Mouse (Mus musculus) lung, postnatal 0 days (tissue): ENCODE measurements around the gene Plekhh1. TPM values are rescaled to one million over a fixed set of nuclear protein-coding genes. Genes with fewer than 3 reads are reported as not detected.

ENCODE experiments used
- ATAC-seq: fragments of 200-750 bp; cut with Nextera tagmentation; 2 replicates; pipeline ENCODE4 v1.8.0; 2017; ENCODE audit warnings: moderate library complexity
- DNase-seq: peaks from one replicate; pipeline ENCODE4 v3.0.0-alpha.2; 2016; ENCODE audit warnings: low spot score
- H3K27ac ChIP-seq: fragments of 300-500 bp; sonication (generic); 2 replicates; pipeline ENCODE4 v1.5.1; 2014; ENCODE audit warnings: antibody characterized with exemption, mild to moderate bottlenecking, low read length, mixed read lengths
- H3K27me3 ChIP-seq: fragments of 300-500 bp; sonication (generic); replicated peaks from 2 replicates; pipeline ENCODE4 v1.6.1; 2014; ENCODE audit warnings: low read length, mixed read lengths; ENCODE audit not compliant: insufficient read depth
- H3K36me3 ChIP-seq: fragments of 300-500 bp; sonication (generic); 2 replicates; pipeline ENCODE4 v1.6.1; 2014; ENCODE audit warnings: low read length, mixed read lengths; ENCODE audit not compliant: insufficient read depth
- H3K4me1 ChIP-seq: fragments of 300-500 bp; sonication (generic); 2 replicates; pipeline ENCODE4 v1.6.1; 2014; ENCODE audit warnings: antibody characterized with exemption, low read depth, low read length, mixed read lengths; ENCODE audit not compliant: insufficient read depth
- H3K4me2 ChIP-seq: fragments of 300-500 bp; sonication (generic); replicated peaks from 2 replicates; pipeline ENCODE4 v1.6.1; 2014; ENCODE audit warnings: low read depth, mild to moderate bottlenecking, low read length, moderate library complexity, mixed read lengths
- H3K4me3 ChIP-seq: fragments of 300-500 bp; sonication (generic); 2 replicates; pipeline ENCODE4 v1.5.1; 2014; ENCODE audit warnings: low read depth, low read length
- H3K9ac ChIP-seq: fragments of 300-500 bp; sonication (generic); replicated peaks from 2 replicates; pipeline ENCODE4 v1.6.1; 2014; ENCODE audit warnings: low read depth, mild to moderate bottlenecking
- H3K9me3 ChIP-seq: fragments of 300-500 bp; sonication (generic); 2 replicates; pipeline ENCODE4 v1.6.1; 2016; ENCODE audit warnings: low read length, mixed read lengths
- CTCF ChIP-seq: IDR thresholded peaks from 2 replicates; pipeline ENCODE4 v1.5.1; 2016; ENCODE audit warnings: antibody characterized with exemption, mild to moderate bottlenecking
- EP300 ChIP-seq: IDR thresholded peaks from 2 replicates; pipeline ENCODE4 v1.6.1; 2016; ENCODE audit warnings: antibody characterized with exemption, mild to moderate bottlenecking, control low read depth
- WGBS: fragments of 180-500 bp; shearing (Covaris S2); extraction: QIAGEN DNeasy Blood & Tissue Kit; methylation state at CpG from one replicate; pipeline ENCODE4 v1.1.7; 2014; 5-methylcytosine and 5-hydroxymethylcytosine counted together
- polyA plus RNA-seq: library from polyadenylated mRNA; unstranded; fragments of >200 nt; fragmentation: Nextera tagmentation; extraction: Ambion mirVana; gene quantifications from 2 replicates; pipeline ENCODE4 v1.2.1, GENCODE M21; 2015

Gene Plekhh1
- 1.9 and 2.2 TPM in 2 replicates for polyA plus RNA-seq

GRCm38 (mm10) chr12:79028911-79029861, at the start of gene Plekhh1:
Plekhh1 (plus strand) TSS chr12:79029163.
- Histone ChIP-seq H3K4me3 (peak within 1 kb of the TSS; percentile 77), H3K4me1 (no peaks in the 10 kb centered on the region; the same call in 1 of the 2 replicates), H3K27me3 (no peaks in the 10 kb centered on the region), H3K4me2 (peak within 1 kb of the TSS; percentile 98), H3K9ac (peak within 1 kb of the TSS; percentile 80), H3K9me3 (no peaks in the 10 kb centered on the region), H3K27ac (peak within 1 kb of the TSS; percentile 90), H3K36me3 (no peaks in the 10 kb centered on the region)
- ATAC-seq, result peak; percentile 94
- 1% methylated on average over 61 of the region's 80 CpGs for WGBS
- peak; percentile 77 for DNase-seq
- TF ChIP-seq CTCF, result peak; percentile 18; the same call in 1 of the 2 replicates
- TF ChIP-seq EP300, result no peak

DNA sequence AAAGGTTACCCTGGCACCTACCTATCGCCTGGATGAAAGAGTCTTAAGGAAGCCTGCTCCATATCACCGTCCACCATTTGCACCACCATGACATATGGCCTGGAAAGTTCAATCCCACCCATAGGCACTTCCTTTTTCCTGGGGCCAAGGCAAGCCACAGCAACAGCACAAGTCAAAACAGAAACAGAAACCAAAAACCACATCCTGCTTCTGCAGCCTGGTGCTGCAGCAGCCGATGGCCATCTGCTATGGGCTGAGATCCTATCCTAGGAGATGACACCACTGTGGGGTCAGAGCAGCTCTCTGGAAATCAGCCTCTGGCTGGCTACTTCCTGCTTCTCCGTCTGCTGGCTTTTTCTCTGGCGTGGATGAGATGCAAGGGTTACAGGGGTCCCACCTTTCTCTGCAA, 48.3 kb upstream of the Plekhh1 start:
- no peak overlapping the region for H3K4me3 ChIP-seq
- H3K36me3 ChIP-seq, result no peaks in the 10 kb centered on the region
- DNase-seq (peak; percentile 71), ATAC-seq (peak; percentile 60)
- TF ChIP-seq EP300, result no peak
- TF ChIP-seq CTCF, result no peak
- H3K9me3 ChIP-seq, result no peaks in the 10 kb centered on the region
- H3K27ac ChIP-seq, result no peak overlapping the region
- no peak overlapping the region for H3K9ac ChIP-seq
- H3K27me3 ChIP-seq, result no peaks in the 10 kb centered on the region
- H3K4me1 ChIP-seq, result no peaks in the 10 kb centered on the region; the same call in 1 of the 2 replicates
- 55% methylated on average over 5 of the region's 5 CpGs for WGBS
- H3K4me2 ChIP-seq, result no peak overlapping the region

DNA sequence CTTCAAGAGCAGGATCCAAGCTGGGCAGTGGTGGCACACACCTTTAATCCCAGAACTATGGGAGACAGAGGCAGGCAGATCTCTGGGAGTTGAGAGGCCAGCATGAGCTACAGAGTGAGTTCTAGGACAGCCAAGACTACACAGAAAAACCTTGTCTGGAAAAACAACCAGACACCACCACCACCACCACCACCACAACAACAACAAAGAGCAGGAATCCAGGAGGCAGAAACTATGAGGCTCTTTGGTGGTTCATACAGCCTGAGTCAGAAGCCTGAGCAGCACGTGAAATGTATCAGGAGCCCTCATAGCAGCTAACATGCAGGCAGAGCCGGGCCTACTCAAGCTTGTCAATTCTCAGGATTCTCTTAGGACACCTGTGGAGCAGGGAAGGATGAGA, 47.8 kb upstream of the Plekhh1 start:
- DNase-seq (no peak), ATAC-seq (no peak)
- Histone ChIP-seq H3K4me2 (no peak overlapping the region), H3K27ac (no peak overlapping the region), H3K27me3 (no peaks in the 10 kb centered on the region), H3K36me3 (no peaks in the 10 kb centered on the region), H3K4me3 (no peak overlapping the region), H3K9ac (no peak overlapping the region), H3K9me3 (no peaks in the 10 kb centered on the region), H3K4me1 (no peaks in the 10 kb centered on the region; the same call in 1 of the 2 replicates)
- 61% methylated on average over 2 of the region's 2 CpGs for WGBS
- TF ChIP-seq EP300, result no peak
- no peak for TF ChIP-seq CTCF

DNA sequence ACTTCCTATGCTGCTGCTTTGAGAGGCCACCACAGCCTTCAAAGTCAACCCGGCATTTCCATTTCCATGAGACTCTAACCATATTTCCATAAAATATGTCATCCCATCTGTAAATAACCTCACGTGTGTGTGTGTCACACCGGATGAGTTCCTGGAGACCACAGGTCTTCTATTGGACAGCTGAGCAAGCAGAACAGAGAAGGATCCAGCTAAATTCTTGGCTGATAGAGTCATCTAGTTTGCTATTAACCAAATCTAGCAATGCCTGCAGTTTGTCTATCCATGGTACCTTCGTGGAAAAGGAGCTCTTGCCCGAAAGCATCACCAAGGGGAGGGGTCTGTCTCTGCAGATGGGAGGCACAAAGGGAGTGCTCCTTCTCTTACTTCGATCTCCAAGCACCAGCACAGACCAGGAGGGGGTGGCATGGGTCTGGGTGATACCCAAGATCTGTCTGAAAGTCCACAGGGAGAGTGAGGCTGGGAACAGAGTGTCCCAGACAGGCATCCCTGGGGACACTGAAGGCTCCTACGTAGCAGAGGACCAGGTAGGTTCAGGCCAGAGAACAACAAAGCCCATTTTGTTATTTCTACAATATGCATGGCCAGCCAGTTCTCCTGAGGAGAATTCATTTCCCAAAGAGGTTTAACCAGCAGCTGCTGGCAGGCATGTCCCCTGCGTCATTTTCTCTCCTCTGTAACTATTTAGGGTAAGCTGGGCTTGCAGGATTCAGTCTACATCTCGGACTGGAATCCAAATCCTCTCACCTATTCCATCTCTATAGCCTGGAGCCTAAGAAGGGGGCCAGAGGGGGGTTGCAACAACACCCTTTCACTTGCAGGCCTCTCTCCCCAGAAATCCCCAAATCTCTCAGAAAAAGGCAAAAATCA, 46.8 kb upstream of the Plekhh1 start:
- no peak overlapping the region for H3K4me3 ChIP-seq
- H3K9ac ChIP-seq, result no peak overlapping the region
- H3K36me3 ChIP-seq, result no peaks in the 10 kb centered on the region
- 55% methylated on average over 9 of the region's 9 CpGs for WGBS
- H3K4me2 ChIP-seq, result no peak overlapping the region
- no peaks in the 10 kb centered on the region; the same call in 1 of the 2 replicates for H3K4me1 ChIP-seq
- TF ChIP-seq EP300, result 0 out of 2 replicates have a peak, but pooled peaks have one; percentile 21
- TF ChIP-seq CTCF, result no peak
- DNase-seq, result no peak
- no peak for ATAC-seq
- H3K27ac ChIP-seq, result no peak overlapping the region
- no peaks in the 10 kb centered on the region for H3K9me3 ChIP-seq
- no peaks in the 10 kb centered on the region for H3K27me3 ChIP-seq

DNA sequence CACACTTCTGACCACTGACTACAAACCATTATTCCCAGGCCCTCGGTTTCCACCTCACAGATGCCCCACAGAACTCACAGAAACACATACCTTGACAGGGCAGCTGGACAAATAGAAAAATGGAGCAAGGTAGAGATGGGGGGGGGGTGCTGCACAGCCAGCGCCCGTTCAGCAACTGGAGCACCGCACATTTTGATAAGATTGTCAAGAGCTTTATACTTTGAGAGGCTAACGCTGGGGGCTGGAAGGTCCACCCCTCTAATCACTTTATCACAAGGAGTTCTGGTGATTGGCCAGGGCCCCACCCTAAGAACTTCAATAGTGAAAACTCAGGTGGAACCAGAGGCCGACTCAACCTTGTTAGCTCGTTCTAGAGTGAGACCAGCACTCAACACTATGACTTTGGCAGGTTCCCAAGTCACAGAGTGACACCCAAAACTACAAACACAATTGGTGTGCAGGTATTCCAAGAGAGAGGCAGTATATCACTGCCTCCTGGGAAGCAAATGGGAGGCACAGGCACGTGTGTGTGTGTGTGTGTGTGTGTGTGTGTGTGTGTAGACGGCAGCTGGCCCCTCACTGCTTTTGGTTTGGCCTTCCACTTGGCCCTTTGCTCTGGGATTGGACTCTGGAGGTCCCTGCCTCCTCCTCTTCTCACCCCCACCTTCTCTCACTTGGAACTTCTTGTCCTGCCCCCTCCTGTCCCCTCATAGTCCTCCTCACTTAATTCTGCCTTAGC, 45.5 kb upstream of the Plekhh1 start:
- no peaks in the 10 kb centered on the region for H3K9me3 ChIP-seq
- 0 out of 2 replicates have a peak overlapping the region, but pooled peaks have one; percentile 18 for H3K4me2 ChIP-seq
- H3K36me3 ChIP-seq, result no peaks in the 10 kb centered on the region
- peak; percentile 71 for DNase-seq
- no peak overlapping the region for H3K9ac ChIP-seq
- H3K27me3 ChIP-seq, result no peaks in the 10 kb centered on the region
- TF ChIP-seq EP300 (no peak), CTCF (no peak)
- 41% methylated on average over 9 of the region's 9 CpGs for WGBS
- ATAC-seq, result peak; percentile 78
- H3K4me1 ChIP-seq, result no peaks in the 10 kb centered on the region; the same call in 1 of the 2 replicates
- H3K4me3 ChIP-seq, result no peak overlapping the region
- no peak overlapping the region for H3K27ac ChIP-seq
